Mouse (Mus musculus) E14TG2a.4 (cell line): Measurements from ENCODE around the gene Arntl.
A peak's percentile ranks its signal among the peaks of the same experiment; 100 is the strongest.

Source experiments
- H3K27me3 ChIP-seq: 2 replicates; pipeline ENCODE4 v1.6.1; 2014; ENCODE audit warnings: low read length, control low read depth; ENCODE audit not compliant: insufficient read depth
- H3K36me3 ChIP-seq: 2 replicates; pipeline ENCODE4 v1.6.1; 2014; ENCODE audit warnings: low read length, control low read depth; ENCODE audit not compliant: insufficient read depth
- H3K4me1 ChIP-seq: replicated peaks from 2 replicates; pipeline ENCODE4 v1.6.1; 2014; ENCODE audit warnings: low read depth, low read length, control low read depth
- H3K4me3 ChIP-seq: replicated peaks from 2 replicates; pipeline ENCODE4 v1.5.1; 2014; ENCODE audit warnings: mild to moderate bottlenecking, low read length
- H3K9me3 ChIP-seq: 2 replicates; pipeline ENCODE4 v1.6.1; 2014; ENCODE audit warnings: low read length, control low read depth
- CTCF ChIP-seq: conservative IDR thresholded peaks from 2 replicates; pipeline ENCODE4 v1.5.1; 2014; ENCODE audit warnings: low read length
- NANOG ChIP-seq: IDR thresholded peaks from 2 replicates; pipeline ENCODE4 v1.6.1; 2014; ENCODE audit warnings: borderline replicate concordance, low read length, mixed read lengths
- POU5F1 ChIP-seq: IDR thresholded peaks from 2 replicates; pipeline ENCODE4 v1.6.1; 2014; ENCODE audit warnings: low read length, borderline replicate concordance

Arntl gene

DNA sequence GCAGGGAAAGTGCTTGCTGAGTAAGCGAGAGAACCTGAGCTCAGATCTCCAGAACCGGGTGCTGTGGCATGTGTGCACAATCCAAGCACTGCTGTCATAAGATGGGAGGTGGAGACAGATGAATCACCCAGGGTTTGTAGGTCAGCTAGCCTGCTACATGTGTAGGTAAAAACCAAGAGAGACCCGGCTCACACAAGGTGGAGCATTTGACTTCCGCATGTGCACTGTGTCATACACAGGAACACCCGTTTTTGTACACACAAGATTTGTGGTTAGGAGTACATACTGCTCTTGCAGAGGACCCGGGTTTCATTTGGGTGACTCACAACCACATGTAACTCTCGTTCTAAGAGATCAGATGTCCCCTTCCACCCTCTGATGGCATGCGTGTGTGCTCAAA lies 23.5 kb upstream of the Arntl start:
- Histone ChIP-seq H3K4me3 (no peak overlapping the region), H3K4me1 (peaks cover 70% of the 10 kb centered on the region), H3K36me3 (no peaks in the 10 kb centered on the region), H3K27me3 (peaks cover 3% of the 10 kb centered on the region; the same call in 1 of the 2 replicates), H3K9me3 (peaks cover 11% of the 10 kb centered on the region)
- no peak for TF ChIP-seq CTCF
- TF ChIP-seq POU5F1, result no peak
- no peak for TF ChIP-seq NANOG

- peaks cover 72% of the 10 kb centered on the region for H3K4me1 ChIP-seq
- H3K4me3 ChIP-seq, result no peak overlapping the region
- H3K27me3 ChIP-seq, result peaks cover 3% of the 10 kb centered on the region; the same call in 1 of the 2 replicates
- TF ChIP-seq POU5F1 (no peak), CTCF (no peak), NANOG (no peak)
- no peaks in the 10 kb centered on the region for H3K36me3 ChIP-seq
- H3K9me3 ChIP-seq, result peaks cover 11% of the 10 kb centered on the region
These were observed 22.2 kb upstream of the Arntl start for GRCm38 (mm10) chr7:113185056-113185455.

DNA sequence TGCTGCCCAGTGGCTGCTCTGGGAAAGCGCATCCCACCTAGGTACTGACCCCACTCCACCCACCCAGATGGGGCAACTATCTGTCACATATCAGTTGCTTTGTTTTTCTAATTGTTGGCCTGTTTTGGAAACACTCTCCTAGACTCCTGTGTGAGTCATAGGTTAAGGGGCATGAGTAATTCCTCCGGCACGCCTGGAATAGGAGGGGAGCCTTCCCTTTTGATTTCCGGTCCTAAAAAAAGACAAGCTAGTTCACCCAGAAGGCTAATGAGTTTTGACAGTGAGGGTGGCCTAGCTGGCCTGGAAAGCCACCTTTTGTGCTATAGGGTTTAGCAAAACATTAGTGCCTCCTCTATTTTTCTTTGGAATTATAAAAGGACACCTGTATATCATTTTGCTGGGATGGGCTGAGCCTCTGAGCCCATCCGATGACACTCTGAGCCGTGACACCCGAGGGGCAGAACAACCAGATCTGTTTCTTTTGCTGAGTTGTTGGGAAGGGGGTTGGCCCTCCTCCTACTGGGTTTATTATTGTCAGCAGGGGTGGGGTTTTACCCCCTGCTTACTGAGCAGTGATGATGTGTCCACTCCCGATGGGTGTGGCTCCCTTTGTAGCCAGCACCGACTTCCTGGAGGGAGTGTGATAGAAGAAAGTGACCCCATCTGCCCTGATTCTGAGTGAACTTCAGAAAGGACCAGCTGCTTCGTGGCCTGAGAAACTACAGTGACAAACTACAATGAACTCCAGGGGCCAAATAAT lies 21.0 kb upstream of the Arntl start:
- Histone ChIP-seq H3K4me3 (peak overlapping the region; percentile 33; the same call in 1 of the 2 replicates), H3K36me3 (no peaks in the 10 kb centered on the region), H3K9me3 (peaks cover 13% of the 10 kb centered on the region), H3K4me1 (peaks cover 71% of the 10 kb centered on the region), H3K27me3 (peaks cover 3% of the 10 kb centered on the region; the same call in 1 of the 2 replicates)
- no peak for TF ChIP-seq NANOG
- no peak for TF ChIP-seq CTCF
- no peak for TF ChIP-seq POU5F1

- no peak for TF ChIP-seq CTCF
- no peak for TF ChIP-seq POU5F1
- no peak for TF ChIP-seq NANOG
- H3K36me3 ChIP-seq, result no peaks in the 10 kb centered on the region
- no peak overlapping the region for H3K4me3 ChIP-seq
These were observed 19.2 kb upstream of the Arntl start for GRCm38 (mm10) chr7:113188091-113188490.

GRCm38 (mm10) chr7:113188566-113188965 lies 18.7 kb upstream of the Arntl start:
- no peak overlapping the region for H3K4me3 ChIP-seq
- no peaks in the 10 kb centered on the region for H3K36me3 ChIP-seq
- TF ChIP-seq POU5F1 (no peak), NANOG (no peak), CTCF (no peak)
- H3K9me3 ChIP-seq, result peaks cover 6% of the 10 kb centered on the region; the same call in 1 of the 2 replicates
- H3K4me1 ChIP-seq, result peaks cover 67% of the 10 kb centered on the region
- peaks cover 3% of the 10 kb centered on the region; the same call in 1 of the 2 replicates for H3K27me3 ChIP-seq

More at GRCm38 (mm10) chr7:113188091-113188490, 19.2 kb upstream of the Arntl start:
- Histone ChIP-seq H3K4me1 (peaks cover 66% of the 10 kb centered on the region), H3K27me3 (peaks cover 3% of the 10 kb centered on the region; the same call in 1 of the 2 replicates), H3K9me3 (peaks cover 6% of the 10 kb centered on the region; the same call in 1 of the 2 replicates)

DNA sequence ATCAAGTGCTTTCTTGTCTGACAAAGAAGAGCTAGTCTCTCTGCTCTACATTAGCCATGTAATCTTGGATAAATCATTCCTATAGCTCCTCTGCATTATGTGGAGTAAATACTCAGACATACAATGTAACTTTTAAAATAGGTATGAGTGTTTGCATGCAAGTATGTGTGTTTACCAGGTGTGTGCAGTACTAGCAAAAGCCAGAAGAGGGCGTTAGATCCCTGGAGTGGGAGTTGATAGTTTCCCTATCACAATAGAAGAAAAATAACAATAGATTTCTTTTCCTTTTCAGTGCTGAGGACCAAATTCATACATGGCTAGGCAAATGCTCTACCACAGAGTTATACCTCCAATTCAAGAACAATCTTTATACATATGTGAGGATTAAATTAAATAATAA lies 15.5 kb upstream of the Arntl start:
- H3K36me3 ChIP-seq, result no peaks in the 10 kb centered on the region
- H3K9me3 ChIP-seq, result peaks cover 6% of the 10 kb centered on the region; the same call in 1 of the 2 replicates
- peaks cover 3% of the 10 kb centered on the region; the same call in 1 of the 2 replicates for H3K27me3 ChIP-seq
- TF ChIP-seq POU5F1 (no peak), CTCF (peak; percentile 84), NANOG (no peak)
- H3K4me1 ChIP-seq, result peaks cover 43% of the 10 kb centered on the region
- H3K4me3 ChIP-seq, result no peak overlapping the region

GRCm38 (mm10) chr7:113192714-113193365 lies 14.4 kb upstream of the Arntl start:
- Histone ChIP-seq H3K27me3 (peaks cover 3% of the 10 kb centered on the region; the same call in 1 of the 2 replicates), H3K4me3 (no peak overlapping the region), H3K4me1 (peaks cover 43% of the 10 kb centered on the region), H3K9me3 (peaks cover 6% of the 10 kb centered on the region; the same call in 1 of the 2 replicates), H3K36me3 (no peaks in the 10 kb centered on the region)
- TF ChIP-seq NANOG, result no peak
- TF ChIP-seq CTCF, result no peak
- no peak for TF ChIP-seq POU5F1

GRCm38 (mm10) chr7:113193872-113194271 lies 13.4 kb upstream of the Arntl start:
- Histone ChIP-seq H3K4me3 (no peak overlapping the region), H3K27me3 (no peaks in the 10 kb centered on the region)
- TF ChIP-seq NANOG (no peak), POU5F1 (no peak), CTCF (no peak)

More at GRCm38 (mm10) chr7:113193872-113194271, 13.4 kb upstream of the Arntl start:
- Histone ChIP-seq H3K9me3 (peaks cover 6% of the 10 kb centered on the region; the same call in 1 of the 2 replicates), H3K4me1 (peaks cover 36% of the 10 kb centered on the region), H3K36me3 (no peaks in the 10 kb centered on the region)
